In the genomic region with DNA sequence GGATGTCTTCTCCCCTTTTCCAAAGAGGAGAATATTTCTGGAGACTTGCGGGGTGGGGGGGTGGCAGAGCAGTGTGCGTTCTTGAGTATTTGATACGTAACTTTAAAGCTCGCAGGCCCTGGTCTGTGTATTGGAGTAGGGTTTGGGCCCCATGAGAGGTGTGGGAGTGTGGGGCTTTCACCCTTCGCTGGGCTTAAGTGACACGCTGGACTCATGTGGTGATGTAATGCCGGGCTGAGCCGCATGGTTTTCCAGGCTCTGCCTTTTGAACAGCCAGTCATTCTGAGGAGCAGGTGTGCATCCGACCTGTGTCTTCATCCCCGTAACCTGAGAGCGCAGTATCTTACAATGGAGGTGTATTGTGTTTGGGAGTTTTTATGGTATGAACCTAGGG, we compare ENCODE assay signal across 8 mouse cellular contexts.
DNase-seq lines count a peak whose midpoint lies in the region; ATAC-seq and TF ChIP-seq lines count a peak whose summit lies in the region.

No protein-coding gene starts in this region.

- TF ChIP-seq POLR2A in olfactory bulb, adult 2 months (IDR thresholded peaks at IDR 0.05; ENCODE audit: insufficient read depth, low read depth, low read length) = no peak

- no peaks in the 10 kb centered on the region for H3K27me3 ChIP-seq in intestine, embryonic 16.5 days (replicated peaks; ENCODE audit: control insufficient read depth, insufficient read depth, low read length)

- peak overlapping the region; percentile 79 for H3K4me2 ChIP-seq in intestine, embryonic 16.5 days (ENCODE audit: low read depth, low read length)

- H3K4me3 ChIP-seq in intestine, embryonic 16.5 days (ENCODE audit: low read length) = peak overlapping the region; percentile 56
- H3K4me3 ChIP-seq in olfactory bulb, adult 2 months (ENCODE audit: insufficient read depth, low read depth, low read length) = peak overlapping the region; percentile 72

- intact Hi-C loops in left cerebral cortex, postnatal 4 days (cut with DNase I) = loop anchor here (5.0 kb wide), 1 partner anchor 39 kb away; no protein-coding TSS in a partner anchor

- 0 out of 2 replicates have a peak, but pooled peaks have one; percentile 21 for ATAC-seq in intestine, embryonic 16.5 days
- ATAC-seq in granulocyte monocyte progenitor cell, adult 5-6 weeks (replicated peaks; ENCODE audit: poor library complexity, severe bottlenecking) = no peak

- 0 out of 2 replicates have a peak, but pooled peaks have one; percentile 16 for TF ChIP-seq CTCF in olfactory bulb, adult 2 months (IDR thresholded peaks at IDR 0.05; ENCODE audit: insufficient read depth, low read depth, low read length)

- H3K9me3 ChIP-seq in intestine, embryonic 16.5 days (ENCODE audit: control insufficient read depth, low read length) = no peaks in the 10 kb centered on the region

- H3K4me1 ChIP-seq in intestine, embryonic 16.5 days (ENCODE audit: control insufficient read depth, insufficient read depth, low read length) = peaks cover 42% of the 10 kb centered on the region
- peaks cover 28% of the 10 kb centered on the region for H3K4me1 ChIP-seq in olfactory bulb, adult 2 months (ENCODE audit: control insufficient read depth, insufficient read depth, low read length)

- 32% methylated on average over 11 of the region's 11 CpGs for WGBS in intestine, embryonic 16.5 days
- WGBS in olfactory bulb, adult 2 months = 17% methylated on average over 11 of the region's 11 CpGs

- H3K27ac ChIP-seq in intestine, embryonic 16.5 days (ENCODE audit: low read length) = no peak overlapping the region
- peak overlapping the region; percentile 83 for H3K27ac ChIP-seq in olfactory bulb, adult 2 months (ENCODE audit: insufficient read depth, low read depth, low read length)

- DNase-seq in left cerebral cortex, postnatal 4 days = peak; percentile 45
- no peak for DNase-seq in left cerebral cortex, adult 9 months (ENCODE audit: low spot score in 2 of 2)
- DNase-seq in embryo, embryonic 11 days = peak; percentile 68
- no peak for DNase-seq in adrenal gland, postnatal 4 days (ENCODE audit: low spot score in 2 of 2)
- DNase-seq in layer of hippocampus, postnatal 10 days (ENCODE audit: low spot score in 2 of 2) = no peak

- H3K9ac ChIP-seq in intestine, embryonic 16.5 days (ENCODE audit: low read depth, low read length) = peak overlapping the region; percentile 79; the same call in 1 of the 2 replicates

- H3K36me3 ChIP-seq in intestine, embryonic 16.5 days (ENCODE audit: control insufficient read depth, insufficient read depth, low read length) = no peaks in the 10 kb centered on the region

Comparison
In these comparisons a context has a peak if more than half of its experiments do, and no peak if none do; other contexts are left out.
1. DNase-seq: peak in left cerebral cortex, postnatal 4 days (single experiment) and embryo, embryonic 11 days (single experiment); none in left cerebral cortex, adult 9 months (0 of 2), adrenal gland, postnatal 4 days (0 of 2) and layer of hippocampus, postnatal 10 days (0 of 2).